Mouse (Mus musculus) forebrain, embryonic 15.5 days (tissue): ENCODE results near the gene Ckb. TPM values are rescaled to one million over a fixed set of nuclear protein-coding genes. Genes with fewer than 3 reads are reported as not detected.
"Not testable (repeated sequence)": the region's sequence is repeated elsewhere in the genome, so short reads cannot be mapped to it uniquely, and the experiment has no call there.

Experiments used
- ATAC-seq: fragments of 200-750 bp; cut with Nextera tagmentation; replicated peaks from 2 replicates; pipeline ENCODE4 v1.8.0; 2017; ENCODE audit warnings: mild to moderate bottlenecking, moderate TSS enrichment, moderate library complexity
- H3K27ac ChIP-seq: fragments of 300-500 bp; sonication (generic); replicated peaks from 2 replicates; pipeline ENCODE4 v1.5.1; 2015; ENCODE audit warnings: mild to moderate bottlenecking, inconsistent platforms
- H3K27me3 ChIP-seq: fragments of 300-500 bp; sonication (generic); 2 replicates; pipeline ENCODE4 v1.6.1; 2015; ENCODE audit warnings: inconsistent platforms
- H3K36me3 ChIP-seq: fragments of 300-500 bp; sonication (generic); 2 replicates; pipeline ENCODE4 v1.6.1; 2015; ENCODE audit warnings: mild to moderate bottlenecking, inconsistent platforms
- H3K4me1 ChIP-seq: fragments of 300-500 bp; sonication (generic); 2 replicates; pipeline ENCODE4 v1.6.1; 2015; ENCODE audit warnings: inconsistent platforms
- H3K4me2 ChIP-seq: fragments of 300-500 bp; sonication (generic); replicated peaks from 2 replicates; pipeline ENCODE4 v1.6.1; 2015; ENCODE audit warnings: mild to moderate bottlenecking, inconsistent platforms
- H3K4me3 ChIP-seq: fragments of 300-500 bp; sonication (generic); 2 replicates; pipeline ENCODE4 v1.5.1; 2015; ENCODE audit warnings: mild to moderate bottlenecking, inconsistent platforms
- H3K9ac ChIP-seq: fragments of 300-500 bp; sonication (generic); replicated peaks from 2 replicates; pipeline ENCODE4 v1.6.1; 2015; ENCODE audit warnings: mild to moderate bottlenecking, inconsistent platforms
- H3K9me3 ChIP-seq: fragments of 300-500 bp; sonication (generic); 2 replicates; pipeline ENCODE4 v1.6.1; 2016; ENCODE audit warnings: inconsistent platforms
- WGBS: fragments of 180-500 bp; shearing (Covaris S2); methylation state at CpG from one replicate; pipeline ENCODE4 v1.1.7; 2015; ENCODE audit warnings: mixed read lengths; 5-methylcytosine and 5-hydroxymethylcytosine counted together
- polyA plus RNA-seq: library from polyadenylated mRNA; unstranded; fragments of >200 nt; fragmentation: Nextera tagmentation; extraction: Ambion mirVana; gene quantifications from 2 replicates; pipeline ENCODE4 v1.2.1, GENCODE M21; 2015

Gene Ckb
- 1,536 and 1,584 TPM in 2 replicates for polyA plus RNA-seq

- Histone ChIP-seq H3K36me3 (peaks cover 11% of the 10 kb centered on the region; the same call in 1 of the 2 replicates), H3K9me3 (no peaks in the 10 kb centered on the region), H3K4me3 (peak within 1 kb of the TSS; percentile 90), H3K27ac (peak within 1 kb of the TSS; percentile 91), H3K4me1 (peaks cover 40% of the 10 kb centered on the region), H3K9ac (peak within 1 kb of the TSS; percentile 96), H3K27me3 (no peaks in the 10 kb centered on the region), H3K4me2 (peak within 1 kb of the TSS; percentile 71)
- under 1% methylated on average over 31 of the region's 31 CpGs for WGBS
- ATAC-seq: peak; percentile 89
Measured at GRCm38 (mm10) chr12:111672176-111672575, at the start of gene Ckb. TSS of gene Ckb (minus strand) at chr12:111672338.

- Histone ChIP-seq H3K4me1 (peaks cover 9% of the 10 kb centered on the region), H3K4me3 (no peak overlapping the region), H3K27me3 (no peaks in the 10 kb centered on the region), H3K27ac (no peak overlapping the region), H3K9ac (no peak overlapping the region), H3K4me2 (no peak overlapping the region), H3K9me3 (no peaks in the 10 kb centered on the region), H3K36me3 (peaks cover 8% of the 10 kb centered on the region; the same call in 1 of the 2 replicates)
- ATAC-seq: no peak
- WGBS: 84% methylated on average over 4 of the region's 4 CpGs
Measured at GRCm38 (mm10) chr12:111720222-111720621, 48.1 kb upstream of the Ckb start.

GRCm38 (mm10) chr12:111718656-111719055, 46.5 kb upstream of the Ckb start:
- Histone ChIP-seq H3K4me2 (no peak overlapping the region), H3K27ac (peak overlapping the region; percentile 58), H3K9me3 (no peaks in the 10 kb centered on the region), H3K9ac (peak overlapping the region; percentile 4; the same call in 1 of the 2 replicates), H3K4me1 (peaks cover 17% of the 10 kb centered on the region), H3K36me3 (peaks cover 3% of the 10 kb centered on the region; the same call in 1 of the 2 replicates), H3K4me3 (no peak overlapping the region), H3K27me3 (no peaks in the 10 kb centered on the region)
- 26% methylated on average over 8 of the region's 8 CpGs for WGBS
- ATAC-seq: no peak

- Histone ChIP-seq H3K9ac (no peak overlapping the region), H3K27me3 (no peaks in the 10 kb centered on the region), H3K4me1 (peaks cover 26% of the 10 kb centered on the region), H3K4me2 (no peak overlapping the region), H3K4me3 (no peak overlapping the region), H3K9me3 (no peaks in the 10 kb centered on the region), H3K36me3 (no peaks in the 10 kb centered on the region), H3K27ac (no peak overlapping the region)
- WGBS: 95% methylated on average over 7 of the region's 7 CpGs
- no peak for ATAC-seq
Measured at GRCm38 (mm10) chr12:111716505-111716904, 44.4 kb upstream of the Ckb start.

- H3K9me3 ChIP-seq, ATAC-seq, H3K27me3 ChIP-seq, H3K27ac ChIP-seq: not testable (repeated sequence)
- Histone ChIP-seq H3K4me3 (peak overlapping the region; percentile 71), H3K4me1 (peaks cover 34% of the 10 kb centered on the region), H3K36me3 (peaks cover 25% of the 10 kb centered on the region), H3K4me2 (peak overlapping the region; percentile 65), H3K9ac (peak overlapping the region; percentile 91; the same call in 1 of the 2 replicates)
- WGBS: 81% methylated on average over 6 of the region's 6 CpGs
Measured at GRCm38 (mm10) chr12:111713880-111714279, 41.7 kb upstream of the Ckb start.

- peak within 1 kb of the TSS; percentile 71 for H3K4me3 ChIP-seq
- WGBS: under 1% methylated on average over 77 of the region's 86 CpGs
- H3K4me2 ChIP-seq: peak within 1 kb of the TSS; percentile 65
- ATAC-seq: peak; percentile 97
- peaks cover 29% of the 10 kb centered on the region for H3K36me3 ChIP-seq
- H3K4me1 ChIP-seq: peaks cover 30% of the 10 kb centered on the region
- no peaks in the 10 kb centered on the region for H3K27me3 ChIP-seq
- peak within 1 kb of the TSS; percentile 87 for H3K27ac ChIP-seq
- no peaks in the 10 kb centered on the region for H3K9me3 ChIP-seq
- H3K9ac ChIP-seq: peak within 1 kb of the TSS; percentile 91
Measured at GRCm38 (mm10) chr12:111713004-111713651, 41.0 kb upstream of the Ckb start, which contains the start of the genes Bag5 and Apopt1. TSS of gene Bag5 (minus strand) at chr12:111713257. TSS of gene Apopt1 (plus strand) at chr12:111713261.

- ATAC-seq: peak; percentile 43
- H3K4me3 ChIP-seq: peak overlapping the region; percentile 71
- peak overlapping the region; percentile 87 for H3K27ac ChIP-seq
- peaks cover 29% of the 10 kb centered on the region for H3K36me3 ChIP-seq
- H3K9ac ChIP-seq: peak overlapping the region; percentile 91
- peak overlapping the region; percentile 65 for H3K4me2 ChIP-seq
- under 1% methylated on average over 26 of the region's 33 CpGs for WGBS
- H3K27me3 ChIP-seq: no peaks in the 10 kb centered on the region
- peaks cover 30% of the 10 kb centered on the region for H3K4me1 ChIP-seq
- no peaks in the 10 kb centered on the region for H3K9me3 ChIP-seq
Measured at GRCm38 (mm10) chr12:111712476-111712875, 40.3 kb upstream of the Ckb start.

GRCm38 (mm10) chr12:111710091-111710490, 38.0 kb upstream of the Ckb start:
- H3K9me3 ChIP-seq: no peaks in the 10 kb centered on the region
- H3K36me3 ChIP-seq: peaks cover 32% of the 10 kb centered on the region
- H3K27ac ChIP-seq: no peak overlapping the region
- no peaks in the 10 kb centered on the region for H3K27me3 ChIP-seq
- H3K4me2 ChIP-seq: no peak overlapping the region
- H3K4me1 ChIP-seq: peaks cover 30% of the 10 kb centered on the region
- H3K4me3 ChIP-seq: no peak overlapping the region
- ATAC-seq: no peak
- H3K9ac ChIP-seq: no peak overlapping the region
- WGBS: 88% methylated on average over 10 of the region's 10 CpGs

GRCm38 (mm10) chr12:111708181-111708580, 36.0 kb upstream of the Ckb start:
- no peak overlapping the region for H3K4me2 ChIP-seq
- H3K9ac ChIP-seq: no peak overlapping the region
- 73% methylated on average over 4 of the region's 4 CpGs for WGBS
- H3K27ac ChIP-seq: no peak overlapping the region
- H3K9me3 ChIP-seq: no peaks in the 10 kb centered on the region
- peaks cover 32% of the 10 kb centered on the region for H3K36me3 ChIP-seq
- no peak for ATAC-seq
- H3K4me3 ChIP-seq: no peak overlapping the region
- no peaks in the 10 kb centered on the region for H3K27me3 ChIP-seq
- peaks cover 22% of the 10 kb centered on the region for H3K4me1 ChIP-seq

GRCm38 (mm10) chr12:111705186-111705973, 33.2 kb upstream of the Ckb start:
- Histone ChIP-seq H3K4me3 (no peak overlapping the region), H3K4me1 (peaks cover 9% of the 10 kb centered on the region), H3K9me3 (no peaks in the 10 kb centered on the region), H3K27me3 (no peaks in the 10 kb centered on the region), H3K36me3 (peaks cover 22% of the 10 kb centered on the region), H3K27ac (no peak overlapping the region), H3K9ac (no peak overlapping the region), H3K4me2 (no peak overlapping the region)
- ATAC-seq: no peak
- WGBS: 80% methylated on average over 15 of the region's 15 CpGs

- Histone ChIP-seq H3K27me3 (no peaks in the 10 kb centered on the region), H3K4me2 (no peak overlapping the region), H3K27ac (no peak overlapping the region), H3K4me3 (no peak overlapping the region), H3K4me1 (0 out of 2 replicates have a peak, but pooled peaks cover 5% of the 10 kb centered on the region), H3K9ac (no peak overlapping the region), H3K9me3 (no peaks in the 10 kb centered on the region), H3K36me3 (peaks cover 15% of the 10 kb centered on the region)
- no peak; the same call in 1 of the 2 replicates for ATAC-seq
- WGBS: 49% methylated on average over 9 of the region's 9 CpGs
Measured at GRCm38 (mm10) chr12:111704609-111705008, 32.5 kb upstream of the Ckb start.

GRCm38 (mm10) chr12:111703301-111703700, 31.2 kb upstream of the Ckb start:
- 0 out of 2 replicates have a peak, but pooled peaks cover 5% of the 10 kb centered on the region for H3K4me1 ChIP-seq
- no peak overlapping the region for H3K4me3 ChIP-seq
- ATAC-seq: no peak
- no peak overlapping the region for H3K27ac ChIP-seq
- no peaks in the 10 kb centered on the region for H3K9me3 ChIP-seq
- peaks cover 3% of the 10 kb centered on the region; the same call in 1 of the 2 replicates for H3K36me3 ChIP-seq
- no peaks in the 10 kb centered on the region for H3K27me3 ChIP-seq
- no peak overlapping the region for H3K4me2 ChIP-seq
- no peak overlapping the region for H3K9ac ChIP-seq
- WGBS: 92% methylated on average over 3 of the region's 3 CpGs
